Mouse (Mus musculus) kidney, embryonic 16.5 days (tissue): Measurements from ENCODE around the gene Ubl5. TPM values are rescaled to one million over a fixed set of nuclear protein-coding genes. Genes with fewer than 3 reads are reported as not detected.
"Not testable (repeated sequence)": the region's sequence is repeated elsewhere in the genome, so short reads cannot be mapped to it uniquely, and the experiment has no call there.

Source experiments
- ATAC-seq: fragments of 200-750 bp; cut with Nextera tagmentation; 2 replicates; pipeline ENCODE4 v1.8.0; 2017; ENCODE audit warnings: moderate TSS enrichment; ENCODE audit not compliant: low FRiP score, low TSS enrichment
- H3K27ac ChIP-seq: fragments of 300-500 bp; sonication (generic); 2 replicates; pipeline ENCODE4 v1.5.1; 2014; ENCODE audit warnings: low read length
- H3K27me3 ChIP-seq: fragments of 300-500 bp; sonication (generic); 2 replicates; pipeline ENCODE4 v1.6.1; 2014; ENCODE audit warnings: low read length, control low read depth, mixed read lengths; ENCODE audit not compliant: insufficient read depth
- H3K36me3 ChIP-seq: fragments of 300-500 bp; sonication (generic); 2 replicates; pipeline ENCODE4 v1.6.1; 2014; ENCODE audit warnings: low read length, control low read depth, mixed read lengths; ENCODE audit not compliant: insufficient read depth
- H3K4me1 ChIP-seq: fragments of 300-500 bp; sonication (generic); 2 replicates; pipeline ENCODE4 v1.6.1; 2014; ENCODE audit warnings: low read length, control low read depth, mixed read lengths; ENCODE audit not compliant: insufficient read depth
- H3K4me2 ChIP-seq: fragments of 300-500 bp; sonication (generic); replicated peaks from 2 replicates; pipeline ENCODE4 v1.6.1; 2014; ENCODE audit warnings: low read depth, low read length
- H3K4me3 ChIP-seq: fragments of 300-500 bp; sonication (generic); 2 replicates; pipeline ENCODE4 v1.5.1; 2014; ENCODE audit warnings: mild to moderate bottlenecking, low read length
- H3K9ac ChIP-seq: fragments of 300-500 bp; sonication (generic); replicated peaks from 2 replicates; pipeline ENCODE4 v1.6.1; 2014; ENCODE audit warnings: low read length
- H3K9me3 ChIP-seq: fragments of 300-500 bp; sonication (generic); 2 replicates; pipeline ENCODE4 v1.6.1; 2016; ENCODE audit warnings: low read length, control low read depth
- WGBS: fragments of 180-500 bp; shearing (Covaris S2); extraction: QIAGEN DNeasy Blood & Tissue Kit; methylation state at CpG from one replicate; pipeline ENCODE4 v1.1.7; 2014; 5-methylcytosine and 5-hydroxymethylcytosine counted together
- polyA plus RNA-seq: library from polyadenylated mRNA; unstranded; fragments of >200 nt; fragmentation: Nextera tagmentation; extraction: Ambion mirVana; gene quantifications from 2 replicates; pipeline ENCODE4 v1.2.1, GENCODE M21; 2015

Ubl5 gene
- 331 and 349 TPM in 2 replicates for polyA plus RNA-seq

DNA sequence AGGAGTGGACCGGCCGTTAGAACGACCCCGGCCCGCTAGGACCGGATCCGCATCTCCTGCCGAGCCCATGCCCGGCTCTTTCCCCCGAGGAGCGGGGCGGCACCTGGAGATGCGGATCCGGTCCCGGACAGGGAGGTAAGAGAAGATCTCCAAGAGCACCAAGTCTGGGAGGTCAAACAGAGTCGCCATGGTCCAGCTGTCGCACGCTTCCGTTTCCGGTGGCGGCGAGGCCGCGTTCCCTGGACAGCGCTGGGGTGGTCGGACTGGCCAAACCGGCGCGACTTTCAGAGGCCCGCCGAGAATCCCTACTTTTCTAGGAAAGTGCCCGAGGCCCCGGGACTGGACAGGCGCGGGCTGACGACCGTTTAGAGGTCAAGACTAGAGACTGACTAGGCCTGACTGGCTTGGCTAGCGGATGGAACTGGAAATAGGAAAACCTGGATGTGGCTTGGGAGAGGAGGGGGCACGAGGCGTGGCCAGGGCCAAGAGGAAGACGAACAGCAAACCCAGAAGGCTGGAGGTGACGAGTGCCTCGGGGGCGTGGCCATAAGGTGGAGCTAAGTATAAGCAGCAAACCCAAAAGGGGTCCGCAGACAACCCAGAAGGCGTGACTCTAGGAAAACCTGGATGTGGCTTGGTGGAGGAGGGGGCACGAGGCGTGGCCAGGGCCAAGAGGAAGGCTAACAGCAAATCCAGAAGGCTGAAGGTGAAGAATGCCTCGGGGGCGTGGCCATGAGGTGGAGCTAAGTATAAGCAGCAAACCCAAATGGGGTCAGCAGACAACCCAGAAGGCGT is at the start of gene Ubl5:
Ubl5 (plus strand) TSS at position 778 of the 795 bp plus-strand sequence.
- no peaks in the 10 kb centered on the region for H3K9me3 ChIP-seq
- H3K27ac ChIP-seq, result peak within 1 kb of the TSS; percentile 97
- peaks cover 25% of the 10 kb centered on the region for H3K4me1 ChIP-seq
- peak within 1 kb of the TSS; percentile 94 for H3K4me3 ChIP-seq
- peak within 1 kb of the TSS; percentile 99 for H3K4me2 ChIP-seq
- H3K9ac ChIP-seq, result peak within 1 kb of the TSS; percentile 87
- H3K36me3 ChIP-seq, result peaks cover 23% of the 10 kb centered on the region
- WGBS, result under 1% methylated on average over 51 of the region's 51 CpGs
- H3K27me3 ChIP-seq, result no peaks in the 10 kb centered on the region
- ATAC-seq, result peak; percentile 95

DNA sequence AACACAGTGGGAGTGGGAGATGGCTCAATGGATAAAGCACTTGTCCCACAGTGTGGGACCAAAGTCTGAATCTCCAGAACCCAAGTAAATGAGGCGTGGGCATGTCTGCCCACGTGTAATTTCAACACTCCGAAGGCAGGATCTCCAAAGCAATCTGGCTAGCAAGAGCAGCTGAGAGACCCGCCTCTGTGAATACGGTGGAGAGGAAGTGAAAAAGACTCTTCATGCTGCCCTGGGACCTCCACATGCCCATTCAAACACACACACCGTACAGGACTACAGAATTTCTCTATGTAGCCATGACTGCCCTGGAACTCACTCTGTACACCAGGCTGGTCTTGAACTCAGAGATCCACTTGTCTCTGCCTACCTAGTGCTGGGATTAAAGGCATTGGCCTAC is 41.4 kb upstream of the Ubl5 start:
- ATAC-seq, result no peak
- Histone ChIP-seq H3K9me3 (no peaks in the 10 kb centered on the region), H3K27me3 (no peaks in the 10 kb centered on the region), H3K4me2 (no peak overlapping the region), H3K4me1 (no peaks in the 10 kb centered on the region), H3K4me3 (no peak overlapping the region), H3K27ac (no peak overlapping the region), H3K36me3 (no peaks in the 10 kb centered on the region), H3K9ac (no peak overlapping the region)
- WGBS, result 79% methylated on average over 6 of the region's 6 CpGs

DNA sequence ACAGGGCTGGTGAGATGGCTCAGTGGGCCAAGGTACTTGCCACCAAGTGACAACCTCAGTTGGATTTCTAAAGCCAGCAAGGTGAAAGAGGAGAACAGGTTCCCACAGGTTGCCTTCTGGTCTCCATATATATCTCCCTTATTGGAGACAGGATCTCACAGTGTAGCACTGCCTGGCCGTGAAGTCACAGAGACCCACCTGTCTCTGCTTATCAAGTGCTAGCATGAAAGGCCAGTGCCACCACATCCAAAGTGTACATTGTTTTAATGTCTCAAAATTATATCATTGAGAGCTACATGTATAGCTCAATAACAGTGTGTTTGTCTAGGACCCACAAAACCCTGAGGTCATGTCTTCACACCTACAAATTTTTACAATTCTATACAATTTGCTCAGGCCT is 36.4 kb upstream of the Ubl5 start:
- Histone ChIP-seq H3K27me3 (no peaks in the 10 kb centered on the region), H3K9me3 (no peaks in the 10 kb centered on the region; the same call in 1 of the 2 replicates), H3K4me2 (no peak overlapping the region), H3K4me3 (no peak overlapping the region), H3K36me3 (peaks cover 6% of the 10 kb centered on the region; the same call in 1 of the 2 replicates), H3K4me1 (peaks cover 6% of the 10 kb centered on the region), H3K27ac (no peak overlapping the region), H3K9ac (no peak overlapping the region)
- 97% methylated on average over 1 of the region's 1 CpGs for WGBS
- no peak for ATAC-seq

DNA sequence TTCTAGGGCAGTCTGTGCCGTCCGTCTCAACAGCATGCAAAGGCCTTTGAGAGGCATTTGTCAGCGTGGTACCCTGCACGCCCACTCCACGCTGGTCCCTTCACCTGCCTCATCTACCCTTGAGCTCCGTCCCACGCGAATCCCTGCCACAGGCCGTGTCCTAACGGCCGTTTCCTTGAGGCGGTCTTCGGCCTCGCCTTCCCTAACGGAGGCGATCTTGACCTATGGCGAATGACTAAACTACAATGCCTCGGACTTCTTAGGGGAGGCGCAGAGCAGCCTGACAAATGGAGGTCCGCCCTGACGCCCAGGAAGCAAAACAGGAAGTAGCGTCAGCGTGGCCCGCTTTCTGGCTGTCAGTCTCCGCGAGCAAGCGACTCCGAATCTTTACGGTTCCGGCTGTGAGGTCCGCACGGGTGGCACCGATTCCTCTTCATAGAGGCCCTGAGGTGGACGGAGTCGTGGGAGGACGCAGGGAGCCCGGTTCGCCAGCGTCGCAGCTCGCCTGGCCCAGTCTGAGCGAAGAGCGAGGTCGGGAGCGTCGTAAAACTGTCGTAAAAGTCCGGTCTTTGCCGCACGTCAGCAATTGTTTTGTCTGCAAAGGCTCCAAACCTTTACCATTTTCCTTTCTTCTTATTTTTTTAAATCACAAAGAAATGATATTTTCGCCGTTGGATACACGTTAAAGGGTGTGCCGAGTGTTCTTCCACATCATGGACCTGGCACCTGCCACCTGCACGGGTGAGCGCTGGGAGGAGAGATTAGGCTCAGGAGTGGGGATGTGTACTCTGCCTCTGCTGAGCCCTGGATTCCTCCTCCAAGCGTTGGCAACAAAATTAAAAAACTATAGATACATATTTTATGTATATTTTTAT is 35.3 kb upstream of the Ubl5 start:
- peak; percentile 92 for ATAC-seq
- peak overlapping the region; percentile 86 for H3K9ac ChIP-seq
- H3K4me3 ChIP-seq, result peak overlapping the region; percentile 65
- no peaks in the 10 kb centered on the region for H3K27me3 ChIP-seq
- H3K27ac ChIP-seq, result peak overlapping the region; percentile 98
- H3K36me3 ChIP-seq, result peaks cover 6% of the 10 kb centered on the region; the same call in 1 of the 2 replicates
- H3K4me2 ChIP-seq, result peak overlapping the region; percentile 65
- H3K4me1 ChIP-seq, result peaks cover 6% of the 10 kb centered on the region
- H3K9me3 ChIP-seq, result no peaks in the 10 kb centered on the region; the same call in 1 of the 2 replicates
- WGBS, result under 1% methylated on average over 57 of the region's 57 CpGs

DNA sequence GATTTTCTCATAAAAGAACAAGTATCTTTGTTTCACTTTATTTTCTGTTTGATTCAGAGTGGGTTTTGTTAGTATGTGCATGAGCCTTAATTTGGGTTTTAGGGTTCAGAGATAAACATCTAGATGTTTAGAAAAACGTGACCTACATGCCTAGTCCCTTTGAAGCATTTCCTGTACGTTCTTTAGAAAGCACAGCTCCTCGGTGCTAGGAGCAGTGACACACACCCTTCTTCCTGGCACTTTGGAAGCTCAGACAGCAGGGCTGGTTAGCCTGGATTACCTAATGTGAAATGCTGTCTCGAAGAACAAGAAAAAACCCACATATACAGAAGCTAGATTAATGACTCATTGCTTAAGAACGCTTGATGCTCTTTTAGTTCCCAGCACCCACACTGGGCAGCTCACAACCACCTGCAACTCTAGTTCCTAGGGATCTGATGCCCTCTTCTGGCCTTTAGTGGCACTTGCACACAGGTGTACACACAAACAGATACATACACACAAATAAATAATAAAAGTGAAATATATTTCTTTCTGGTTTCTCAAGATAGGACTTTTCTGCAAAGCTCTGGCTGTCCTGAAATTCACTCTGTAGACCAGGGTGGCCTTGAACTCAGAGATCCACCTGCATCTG is 32.7 kb upstream of the Ubl5 start:
- Histone ChIP-seq H3K9me3 (no peaks in the 10 kb centered on the region; the same call in 1 of the 2 replicates), H3K4me3 (no peak overlapping the region), H3K27ac (no peak overlapping the region), H3K4me2 (no peak overlapping the region), H3K36me3 (peaks cover 6% of the 10 kb centered on the region; the same call in 1 of the 2 replicates), H3K9ac (no peak overlapping the region), H3K4me1 (peaks cover 6% of the 10 kb centered on the region), H3K27me3 (no peaks in the 10 kb centered on the region)
- 81% methylated on average over 5 of the region's 5 CpGs for WGBS
- no peak for ATAC-seq

DNA sequence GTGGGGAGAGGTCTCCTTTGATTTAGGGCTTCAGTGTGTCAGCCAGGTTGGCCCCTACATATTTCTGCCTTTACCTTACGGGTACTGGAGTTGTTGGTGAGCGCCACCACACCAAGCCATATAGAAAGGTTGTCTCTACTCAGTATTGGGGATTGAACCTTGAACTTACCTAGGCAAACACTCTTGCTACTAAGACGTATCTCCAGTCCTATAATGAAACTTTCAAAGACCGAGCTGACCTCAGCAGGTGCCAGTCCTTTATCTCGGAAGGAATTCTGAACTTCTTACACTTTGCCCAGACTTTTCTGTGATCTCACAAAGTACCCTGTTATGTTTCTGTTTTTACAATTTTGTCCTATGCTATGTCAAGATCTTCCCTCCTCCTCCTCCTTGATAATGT is 30.7 kb upstream of the Ubl5 start:
- H3K4me3 ChIP-seq, result no peak overlapping the region
- no peaks in the 10 kb centered on the region; the same call in 1 of the 2 replicates for H3K9me3 ChIP-seq
- peaks cover 6% of the 10 kb centered on the region; the same call in 1 of the 2 replicates for H3K36me3 ChIP-seq
- H3K4me2 ChIP-seq, result no peak overlapping the region
- 72% methylated on average over 5 of the region's 5 CpGs for WGBS
- H3K27me3 ChIP-seq, result no peaks in the 10 kb centered on the region
- H3K27ac ChIP-seq, result no peak overlapping the region
- no peak overlapping the region for H3K9ac ChIP-seq
- H3K4me1 ChIP-seq, result no peaks in the 10 kb centered on the region
- no peak for ATAC-seq

DNA sequence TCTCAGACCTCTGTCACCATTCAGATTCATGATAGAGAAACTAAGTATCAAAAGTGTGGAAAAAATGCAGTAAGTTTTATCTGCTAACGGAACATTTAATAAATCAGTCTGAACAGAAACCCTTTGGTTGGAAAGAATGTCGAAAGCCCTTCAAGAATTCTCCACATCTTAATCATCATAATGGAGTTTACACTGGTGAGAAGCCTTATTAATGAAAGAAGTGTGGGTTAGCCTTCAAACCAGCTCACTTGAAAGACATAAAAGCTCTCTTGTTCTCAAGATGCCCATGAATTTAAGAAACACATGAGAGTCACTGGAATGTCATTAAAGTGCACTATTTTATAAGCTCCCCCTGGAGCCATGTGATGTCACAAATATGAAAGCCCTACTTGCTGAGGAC is 26.0 kb upstream of the Ubl5 start:
- H3K4me1 ChIP-seq, result no peaks in the 10 kb centered on the region
- no peaks in the 10 kb centered on the region for H3K27me3 ChIP-seq
- no peak for ATAC-seq
- no peaks in the 10 kb centered on the region for H3K9me3 ChIP-seq
- no peak overlapping the region for H3K4me2 ChIP-seq
- 86% methylated on average over 2 of the region's 2 CpGs for WGBS
- H3K4me3 ChIP-seq, result no peak overlapping the region
- H3K36me3 ChIP-seq, result no peaks in the 10 kb centered on the region
- no peak overlapping the region for H3K27ac ChIP-seq
- H3K9ac ChIP-seq, result no peak overlapping the region

DNA sequence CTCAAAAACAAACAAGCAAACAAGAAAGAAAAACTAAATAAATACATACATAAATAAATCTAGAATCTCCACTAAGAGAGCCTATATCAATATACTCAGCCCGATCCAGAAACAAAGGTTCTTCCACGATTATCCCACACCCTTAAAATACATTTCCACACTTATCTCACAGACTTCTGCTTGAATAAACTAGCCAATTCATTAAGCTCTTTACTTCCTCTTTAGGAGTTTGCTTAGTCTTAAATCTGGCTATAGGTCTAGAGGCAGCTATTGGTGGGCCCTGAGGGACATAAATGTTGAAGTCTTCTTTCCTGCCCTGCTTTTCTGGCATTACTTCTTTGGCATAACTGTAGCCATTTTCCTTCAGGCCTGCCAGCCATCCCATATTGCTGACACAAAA is 11.3 kb upstream of the Ubl5 start:
- Histone ChIP-seq H3K27ac (no peak overlapping the region), H3K36me3 (0 out of 2 replicates have a peak, but pooled peaks cover 2% of the 10 kb centered on the region), H3K4me2 (no peak overlapping the region), H3K4me1 (no peaks in the 10 kb centered on the region), H3K4me3 (no peak overlapping the region), H3K9me3 (no peaks in the 10 kb centered on the region), H3K9ac (no peak overlapping the region), H3K27me3 (no peaks in the 10 kb centered on the region)
- WGBS, result 98% methylated on average over 2 of the region's 2 CpGs
- ATAC-seq, result no peak

DNA sequence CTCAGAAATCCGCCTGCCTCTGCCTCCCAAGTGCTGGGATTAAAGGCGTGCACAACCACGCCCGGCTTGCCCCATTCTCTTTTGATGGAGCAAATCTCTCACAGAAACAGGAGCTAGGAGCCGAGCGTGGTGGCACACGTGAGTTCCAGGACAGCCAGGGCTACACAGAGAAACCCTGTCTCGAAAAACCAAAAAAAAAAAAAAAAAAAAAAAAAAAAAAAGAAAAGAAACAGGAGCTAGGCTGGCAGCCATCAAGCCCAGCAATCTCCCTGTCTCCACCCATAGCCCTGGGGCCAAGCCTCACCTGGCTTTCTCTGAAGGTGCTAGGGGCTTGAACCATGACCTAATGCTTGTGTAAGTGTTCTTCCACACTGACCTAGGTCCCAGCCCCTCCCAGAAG is 7.0 kb upstream of the Ubl5 start:
- H3K4me1 ChIP-seq, H3K4me3 ChIP-seq, ATAC-seq, H3K9ac ChIP-seq, H3K4me2 ChIP-seq, H3K27ac ChIP-seq, H3K27me3 ChIP-seq, H3K9me3 ChIP-seq: not testable (repeated sequence)
- peaks cover 24% of the 10 kb centered on the region for H3K36me3 ChIP-seq
- WGBS, result 88% methylated on average over 8 of the region's 8 CpGs
